Mouse (Mus musculus): ENCODE data around the gene Rnf144b.

The Rnf144b gene

DNA sequence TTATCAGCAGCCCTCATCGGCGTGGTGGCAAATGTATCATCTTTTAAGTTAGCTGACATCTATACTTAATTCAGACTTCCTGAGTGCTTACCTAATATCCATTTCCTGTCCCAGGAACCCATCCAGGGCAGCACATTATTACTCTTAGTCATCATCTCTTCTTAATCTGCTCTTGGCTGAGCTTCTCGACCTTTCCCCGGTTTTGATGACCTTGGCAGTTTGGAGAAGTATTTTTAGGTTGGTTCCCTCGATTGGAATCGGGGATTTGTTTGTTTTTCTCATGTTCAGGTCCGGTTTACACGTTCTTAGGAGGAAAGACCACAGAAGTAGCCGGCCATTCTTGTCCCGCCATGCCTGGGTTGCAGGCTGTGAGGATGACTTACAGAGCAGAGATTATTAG lies 50.4 kb downstream of the Rnf144b start:
- in situ Hi-C loops (cut with MboI, MseI), result loop anchor here (25.0 kb wide), 1 partner anchor 1289 kb away; no protein-coding TSS in a partner anchor

DNA sequence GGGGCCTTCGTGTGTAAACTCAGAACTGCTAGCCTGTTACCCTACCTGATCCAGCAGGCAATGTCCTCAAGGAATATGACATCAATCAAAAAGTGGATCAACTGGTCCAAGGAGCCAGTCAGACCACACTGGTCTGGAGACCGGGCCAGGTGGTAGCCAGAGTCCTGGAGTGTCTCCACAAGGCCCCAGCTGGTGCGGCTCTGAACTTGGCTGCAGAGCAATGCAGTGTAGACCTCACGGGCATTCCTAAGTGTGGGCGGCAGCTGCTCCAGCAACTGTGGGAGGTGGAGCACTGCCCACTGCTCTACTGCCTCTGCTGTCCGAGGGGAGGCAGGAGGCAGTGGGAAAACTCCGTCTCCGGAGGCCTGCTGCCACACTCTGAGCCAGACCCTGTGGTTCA lies 55.7 kb downstream of the Rnf144b start:
- in situ Hi-C loops (cut with MboI, MseI), result no loop called here

DNA sequence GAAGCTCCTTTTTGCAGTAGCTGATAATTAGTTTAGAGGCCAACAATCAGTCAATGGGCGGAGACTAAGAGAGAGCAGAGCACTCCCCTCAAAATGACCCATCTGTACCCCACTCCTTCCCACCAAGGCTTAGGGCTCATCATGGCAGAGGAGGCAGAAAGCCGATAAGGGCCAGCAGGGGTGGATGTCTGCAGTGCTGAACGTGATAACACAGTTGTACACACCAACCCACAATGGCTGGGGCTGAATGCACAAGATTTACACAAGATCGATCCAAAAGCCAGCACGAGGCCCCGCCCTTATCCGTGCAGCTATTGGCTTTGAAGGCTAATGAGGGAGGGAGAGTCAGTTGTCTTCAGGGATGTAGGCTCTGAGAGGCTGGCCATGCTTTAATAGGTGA lies 58.3 kb downstream of the Rnf144b start:
- in situ Hi-C loops (cut with MboI, MseI), result no loop called here

DNA sequence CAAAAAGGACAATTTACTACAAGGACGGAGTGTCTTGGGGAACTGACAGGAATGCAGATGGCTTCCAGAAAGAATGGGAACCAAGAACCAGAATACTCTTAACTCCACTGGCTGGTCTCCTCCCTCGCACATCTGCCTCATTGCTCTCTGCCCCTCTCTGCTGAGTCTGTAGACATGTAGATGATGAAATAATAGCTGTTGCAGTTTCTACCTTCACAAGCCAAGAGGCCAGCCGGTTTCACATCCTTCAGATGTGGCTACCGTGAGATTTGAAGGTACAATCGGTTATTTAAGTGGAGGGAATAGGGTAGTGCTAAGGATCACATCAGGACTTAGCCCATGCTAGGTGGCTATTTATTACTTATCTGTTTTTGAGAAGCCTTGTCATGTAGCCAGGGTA lies 59.9 kb downstream of the Rnf144b start:
- in situ Hi-C loops (cut with MboI, MseI), result no loop called here

DNA sequence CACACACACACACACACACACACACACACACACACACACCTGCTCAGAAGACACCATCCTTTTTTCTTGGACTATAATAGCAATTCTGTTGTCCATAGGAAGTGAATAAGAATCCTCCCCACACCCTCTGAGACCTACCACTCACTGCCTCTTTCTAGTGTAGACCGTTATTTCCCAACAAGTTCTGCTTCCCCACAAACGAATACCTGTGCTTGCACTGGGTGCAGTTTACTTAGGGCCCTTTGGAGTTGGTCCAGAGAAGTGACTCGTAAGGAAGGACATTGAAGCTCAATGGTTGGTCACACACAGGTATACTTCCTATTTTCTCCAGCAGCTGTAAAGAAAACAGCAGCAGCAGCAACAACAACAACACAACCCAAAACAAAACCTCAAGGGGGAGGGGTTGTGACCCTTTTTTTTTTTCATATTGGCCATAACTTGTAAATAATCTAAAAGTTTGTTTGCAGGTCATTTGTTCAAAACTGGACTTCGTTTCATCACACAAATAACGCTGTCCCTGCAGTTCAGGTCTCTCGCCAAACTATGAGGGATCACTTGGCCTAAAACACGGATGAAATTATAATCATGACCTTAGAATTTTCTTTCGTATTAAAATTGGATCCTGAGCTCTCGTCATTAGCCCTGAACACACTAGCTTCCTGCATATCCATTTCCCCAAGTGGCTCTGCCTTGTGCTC lies 60.7 kb downstream of the Rnf144b start:
- in situ Hi-C loops (cut with MboI, MseI), result no loop called here

DNA sequence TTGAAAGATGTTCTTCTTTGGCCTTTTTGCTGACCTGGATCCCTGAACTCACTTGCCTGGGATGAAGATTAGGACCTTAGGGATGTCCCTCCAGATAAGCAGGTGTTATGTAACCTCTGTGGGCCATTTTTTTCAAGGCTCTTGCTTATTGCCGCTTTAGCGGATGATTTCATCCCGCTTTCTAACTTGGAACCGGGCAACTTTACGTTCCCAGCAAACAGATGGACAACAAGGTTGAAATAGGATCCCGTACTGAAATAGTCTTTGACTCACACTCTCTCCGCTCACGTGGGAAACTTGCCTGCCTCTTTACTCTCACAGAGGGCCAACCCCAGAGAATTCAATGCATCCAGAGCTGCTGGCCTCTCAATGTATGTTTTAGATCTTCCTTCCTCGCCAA lies 61.3 kb downstream of the Rnf144b start:
- in situ Hi-C loops (cut with MboI, MseI), result no loop called here

DNA sequence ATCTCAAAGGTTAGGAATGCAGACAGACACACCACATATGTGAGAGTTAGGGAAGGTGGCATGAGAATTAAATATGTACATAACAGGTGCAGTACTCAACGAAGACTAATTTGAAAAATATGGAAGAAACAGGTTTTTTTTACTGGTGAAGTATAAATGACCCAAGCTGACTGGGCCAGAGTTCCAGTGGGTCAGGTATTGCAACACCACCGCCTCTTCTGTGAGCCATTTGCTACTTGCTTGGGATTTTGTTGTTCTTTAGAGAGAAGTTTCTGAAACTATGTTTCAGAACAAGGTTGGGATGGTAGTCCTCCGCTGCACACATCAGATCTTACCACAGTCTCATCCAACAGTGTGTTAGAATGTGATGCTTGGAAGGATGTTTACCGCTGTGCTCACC lies 65.4 kb downstream of the Rnf144b start:
- in situ Hi-C loops (cut with MboI, MseI), result no loop called here

DNA sequence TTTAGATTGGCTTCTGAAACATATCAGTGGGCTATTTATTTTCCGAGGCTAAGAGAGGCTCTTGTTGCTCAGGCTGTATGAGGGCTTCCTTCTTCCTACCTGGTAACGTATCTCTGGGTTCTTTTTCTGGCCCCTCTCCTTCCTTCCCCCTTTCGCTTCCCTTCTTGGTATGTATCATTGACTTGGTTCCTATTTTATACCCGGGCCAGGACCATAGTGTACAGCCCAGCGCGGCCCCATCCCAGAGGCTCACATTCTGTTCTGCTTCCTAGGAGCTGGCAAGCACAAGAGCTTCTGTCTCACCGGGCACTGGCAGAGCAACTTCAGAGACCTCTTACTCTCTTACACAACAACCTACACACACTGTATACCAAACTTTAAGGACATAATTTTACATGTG lies 67.5 kb downstream of the Rnf144b start:
- in situ Hi-C loops (cut with MboI, MseI), result no loop called here

DNA sequence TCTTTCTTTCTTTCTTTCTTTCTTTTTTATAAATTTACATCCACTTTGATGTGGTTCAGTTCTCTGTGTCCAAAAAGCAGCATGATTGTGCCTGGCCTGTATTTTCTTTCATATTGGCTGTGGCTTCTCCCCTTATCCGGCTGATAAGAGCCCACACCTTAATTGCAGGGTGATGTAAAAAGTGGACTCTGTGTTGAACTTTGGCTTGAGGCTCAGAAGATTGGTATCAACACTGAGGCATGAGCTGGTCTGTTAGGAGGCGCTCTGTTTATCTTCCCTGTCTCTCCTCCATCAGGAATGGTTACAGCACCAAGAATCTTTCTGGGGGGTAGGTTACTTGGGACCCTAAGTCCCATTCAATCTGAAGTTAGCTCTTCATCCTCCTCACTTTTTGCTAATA lies 69.7 kb downstream of the Rnf144b start:
- in situ Hi-C loops (cut with MboI, MseI), result no loop called here

DNA sequence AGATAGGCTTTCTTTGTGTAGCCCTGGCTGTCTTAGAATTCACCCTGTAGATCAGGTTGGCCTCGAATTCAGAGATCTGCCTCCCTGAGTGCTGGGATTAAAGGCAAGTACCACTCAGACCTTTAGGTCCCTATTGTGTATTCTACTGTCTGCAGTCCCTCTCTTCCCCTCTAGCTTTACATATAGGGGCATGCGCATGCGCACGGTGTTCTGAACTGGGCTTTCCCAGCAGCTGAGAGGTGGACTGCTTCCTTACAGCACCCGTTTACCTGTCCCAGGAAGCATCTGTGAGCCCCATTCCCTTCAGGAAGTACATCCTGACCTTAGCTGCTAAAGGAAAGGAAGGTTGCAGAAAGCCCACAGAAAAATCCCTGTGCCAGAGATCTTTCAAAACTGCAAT lies 70.3 kb downstream of the Rnf144b start:
- in situ Hi-C loops (cut with MboI, MseI), result no loop called here

DNA sequence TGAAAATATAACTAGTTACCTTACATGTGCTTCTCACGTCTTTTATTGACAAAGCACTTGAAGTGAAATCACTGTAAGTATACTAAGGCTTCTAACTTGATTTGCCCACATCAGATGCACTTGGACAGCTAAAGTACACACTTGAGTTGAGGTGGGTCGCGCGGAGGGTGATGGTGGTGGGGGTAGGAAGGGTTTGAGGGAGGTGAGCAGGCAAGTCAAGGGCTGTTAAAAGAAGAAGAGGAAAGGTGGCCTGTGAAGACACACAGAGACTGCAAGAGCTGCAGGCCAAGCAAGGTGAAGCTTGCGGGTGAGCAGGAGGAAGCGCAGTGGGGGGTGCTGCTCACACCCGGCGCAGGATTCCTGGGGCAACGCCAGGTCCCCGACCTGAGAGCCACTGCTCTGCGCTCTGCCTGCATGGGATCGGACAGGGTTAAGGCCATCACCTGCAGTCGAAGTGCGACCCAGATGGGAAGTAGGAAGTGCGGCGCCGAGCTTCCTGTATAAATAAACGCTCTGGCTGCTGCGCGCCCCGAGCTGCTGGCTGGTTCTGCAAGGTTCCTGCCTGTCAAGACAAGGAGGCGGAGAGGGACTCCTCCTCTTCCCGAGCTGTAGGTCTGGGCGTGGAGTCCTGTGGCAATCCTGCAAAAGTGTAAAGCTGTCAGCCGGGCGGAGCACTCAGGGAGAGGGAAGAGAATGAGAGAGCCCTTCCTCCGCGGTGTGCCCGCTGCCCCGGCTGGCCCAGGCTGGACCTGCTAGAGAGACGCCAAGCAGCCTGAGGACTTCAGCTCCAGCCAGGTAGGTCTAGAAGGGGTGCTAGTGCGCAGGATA lies 71.1 kb downstream of the Rnf144b start:
- in situ Hi-C loops (cut with MboI, MseI), result no loop called here

DNA sequence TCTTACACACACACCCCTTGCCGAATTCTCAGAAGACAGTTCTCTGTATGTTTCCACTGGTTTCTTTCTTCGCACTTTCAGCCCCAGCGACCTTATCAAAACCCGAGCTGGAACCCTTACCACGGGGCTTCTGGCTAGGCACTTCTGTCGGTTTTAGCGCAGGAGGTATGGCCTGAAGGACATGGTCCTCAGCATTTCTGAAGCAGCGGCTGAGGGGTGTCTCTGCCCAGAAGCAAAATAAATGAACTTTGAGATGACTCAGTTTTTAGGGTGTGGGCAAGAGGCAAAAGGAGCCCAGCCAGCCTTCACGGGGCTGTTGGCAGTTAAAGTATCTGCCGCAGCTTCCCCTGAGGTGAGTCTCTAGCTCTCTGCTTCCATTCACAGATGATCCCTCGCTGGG lies 72.2 kb downstream of the Rnf144b start:
- in situ Hi-C loops (cut with MboI, MseI), result no loop called here

DNA sequence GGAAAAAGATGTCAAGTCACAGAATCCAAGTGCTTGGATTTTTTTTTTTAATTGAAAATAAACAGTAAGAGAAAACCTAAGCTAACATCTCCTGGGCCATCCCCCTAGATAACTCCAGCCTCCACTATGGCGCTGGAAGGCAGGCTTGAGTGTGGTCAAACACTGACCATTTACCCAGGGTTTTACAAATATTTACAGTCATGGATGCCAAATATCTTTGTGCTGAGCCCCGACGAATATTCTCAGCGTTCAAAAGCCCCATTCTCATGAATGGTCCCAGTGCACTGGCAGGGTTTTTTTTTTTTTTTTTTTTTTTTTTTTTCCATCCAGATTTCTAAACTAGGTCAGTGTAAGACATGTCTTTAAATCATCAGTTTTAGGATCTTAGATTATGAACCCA lies 73.0 kb downstream of the Rnf144b start:
- in situ Hi-C loops (cut with MboI, MseI), result no loop called here

DNA sequence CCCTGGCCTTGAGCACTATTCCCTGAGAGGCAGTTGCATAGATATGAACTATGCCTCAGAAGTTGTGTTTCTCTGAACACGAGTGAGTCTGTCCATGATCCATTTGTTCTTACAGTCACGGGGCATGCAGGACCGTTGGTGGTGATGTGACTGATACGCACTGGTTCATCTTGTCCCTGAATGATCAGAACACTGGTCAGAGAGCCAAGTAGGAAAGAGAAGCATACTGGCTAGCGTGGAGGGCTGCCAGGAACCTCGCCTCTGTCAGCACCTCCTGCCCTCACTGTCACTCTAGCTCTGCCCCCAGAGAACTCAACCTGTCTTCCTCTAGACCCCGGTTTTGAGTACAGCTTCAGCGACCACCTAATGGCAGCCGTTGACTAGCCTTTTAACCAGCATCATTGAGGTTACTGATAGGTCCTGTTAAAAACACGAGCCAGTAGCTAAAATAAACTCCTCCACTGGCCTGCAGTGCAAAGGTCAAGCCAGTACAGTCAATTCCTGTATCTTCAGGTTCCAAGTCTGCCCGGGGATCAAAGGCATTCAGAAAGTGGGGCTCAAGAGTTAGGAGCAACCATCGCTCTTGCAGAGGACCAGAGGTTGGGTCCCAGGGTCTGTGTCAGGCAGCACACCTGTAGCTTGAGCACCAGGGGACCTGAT lies 77.7 kb downstream of the Rnf144b start:
- in situ Hi-C loops (cut with MboI, MseI), result no loop called here

DNA sequence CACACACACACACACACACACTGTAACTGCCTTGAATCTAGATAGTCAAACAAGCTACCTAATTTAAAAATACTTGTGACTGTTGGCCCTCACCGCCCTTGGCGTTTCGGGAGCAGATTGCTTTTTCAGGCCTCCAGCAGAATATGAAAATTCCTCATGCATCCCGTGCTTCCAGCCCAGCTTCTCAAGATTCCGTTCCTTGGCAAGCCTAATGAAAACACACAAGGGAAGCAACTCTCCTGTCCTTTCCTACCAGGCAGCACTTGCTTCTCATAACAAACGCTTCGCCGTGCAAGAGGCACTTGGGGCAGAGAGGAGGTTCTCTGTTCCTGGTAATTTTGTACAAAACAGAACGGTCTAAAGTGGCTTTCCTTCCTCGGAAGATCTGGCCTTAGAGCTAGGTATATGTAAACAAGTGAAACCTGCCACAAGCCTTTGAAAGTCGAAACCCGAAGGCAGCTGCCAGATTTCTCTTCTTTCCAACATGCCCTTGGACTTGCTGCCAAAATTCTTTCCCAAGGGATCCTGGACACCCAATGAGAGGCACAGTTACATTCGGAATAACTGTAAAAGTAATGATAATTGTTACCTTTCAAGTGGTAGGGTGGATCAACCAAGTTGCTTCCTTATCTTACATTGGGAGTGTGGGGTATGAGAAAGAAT lies 79.6 kb downstream of the Rnf144b start:
- in situ Hi-C loops (cut with MboI, MseI), result no loop called here

DNA sequence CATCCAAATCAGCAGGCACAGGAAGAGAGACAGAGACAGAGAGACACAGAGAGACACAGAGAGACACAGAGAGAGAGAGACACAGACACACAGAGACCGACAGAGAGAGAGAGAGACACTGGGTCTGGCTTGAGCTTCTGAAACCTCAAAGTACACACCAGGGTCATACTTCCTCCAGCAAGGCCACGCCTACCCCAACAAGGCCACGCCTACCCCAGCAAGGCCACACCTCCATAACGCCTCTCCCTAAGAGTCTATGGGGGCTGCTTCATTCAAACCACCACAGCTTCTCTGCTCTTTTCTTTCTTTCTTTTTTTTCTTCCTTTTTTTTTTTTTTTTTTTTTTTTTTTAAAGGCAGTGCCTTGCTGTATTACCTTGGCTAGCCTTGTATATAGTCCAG lies 88.0 kb downstream of the Rnf144b start:
- in situ Hi-C loops (cut with MboI, MseI), result no loop called here

DNA sequence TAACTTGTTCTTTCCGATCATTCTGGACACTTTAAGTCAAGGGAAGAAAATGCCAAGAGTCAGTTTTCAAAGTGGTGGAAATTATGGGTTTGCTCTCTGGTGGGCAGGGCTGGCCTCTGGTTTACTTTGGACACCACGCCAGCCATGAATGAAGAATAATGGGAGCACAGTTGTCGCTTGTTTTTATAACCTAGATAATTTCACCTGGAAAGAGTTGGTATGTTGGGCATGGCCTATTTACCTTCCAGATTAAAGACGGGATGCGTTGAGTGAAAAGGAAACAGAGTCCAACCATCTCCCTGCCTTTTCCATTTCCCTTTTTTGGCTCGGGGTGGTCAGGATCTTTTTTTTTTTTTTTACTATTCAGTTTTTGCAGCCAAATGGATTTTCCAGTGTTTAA lies 88.5 kb downstream of the Rnf144b start:
- in situ Hi-C loops (cut with MboI, MseI), result no loop called here

DNA sequence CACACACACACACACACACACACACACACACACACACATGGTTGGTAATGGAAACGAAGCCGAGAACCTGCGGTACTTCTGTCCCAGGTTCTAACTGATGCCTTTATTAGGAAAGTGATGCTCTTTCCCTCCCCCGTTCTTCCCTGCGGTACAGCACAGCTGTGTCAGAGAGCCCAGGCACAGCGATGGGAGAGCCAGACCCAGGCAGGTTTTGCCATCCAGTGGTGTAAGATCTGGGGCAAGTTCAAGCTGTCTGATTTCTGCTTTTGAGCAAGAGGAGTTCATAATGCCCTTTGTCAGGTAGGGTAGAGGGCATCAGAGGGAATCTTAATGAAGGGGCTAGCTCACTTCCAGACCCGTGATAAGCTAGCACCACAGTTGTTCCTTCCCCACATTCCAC lies 89.1 kb downstream of the Rnf144b start:
- in situ Hi-C loops (cut with MboI, MseI), result no loop called here

DNA sequence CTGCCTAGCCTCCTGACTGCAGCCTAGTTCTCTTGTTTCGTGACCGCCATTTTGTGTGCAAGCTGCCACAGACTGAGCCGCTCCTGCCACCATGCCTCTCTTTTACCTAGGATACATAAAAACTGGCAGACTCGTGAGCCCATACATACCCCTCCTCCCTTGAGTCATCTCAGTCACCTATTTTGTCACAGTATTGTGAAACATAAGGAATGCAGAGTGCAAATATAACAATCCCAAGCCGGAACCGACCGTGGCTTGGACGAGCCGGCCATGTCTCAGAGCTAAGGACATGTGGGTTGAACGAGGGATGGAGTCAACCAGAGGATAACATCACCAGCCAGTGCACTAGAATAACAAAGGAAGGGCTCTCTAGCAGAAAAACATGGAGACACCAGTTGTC lies 91.4 kb downstream of the Rnf144b start:
- in situ Hi-C loops (cut with MboI, MseI), result no loop called here

DNA sequence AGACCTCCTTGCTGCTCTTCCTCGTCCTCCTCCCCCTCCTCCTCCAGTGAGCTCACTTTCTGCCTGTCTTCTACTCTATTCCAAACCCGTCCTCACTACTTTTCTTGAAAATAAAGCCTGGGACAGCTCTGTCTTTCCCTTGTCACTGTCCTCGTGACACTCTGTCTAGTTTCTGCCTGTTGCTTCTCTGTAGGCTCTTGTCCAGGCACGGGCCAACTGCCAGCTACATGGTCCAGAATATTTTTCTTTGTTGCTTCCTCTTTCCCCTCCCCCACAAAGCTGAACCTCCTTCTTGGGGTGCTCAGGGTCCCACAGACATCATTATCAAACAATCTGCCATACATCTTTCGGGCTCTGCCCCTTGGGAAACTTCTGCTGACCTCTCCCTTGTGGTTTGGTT lies 92.4 kb downstream of the Rnf144b start:
- in situ Hi-C loops (cut with MboI, MseI), result no loop called here

DNA sequence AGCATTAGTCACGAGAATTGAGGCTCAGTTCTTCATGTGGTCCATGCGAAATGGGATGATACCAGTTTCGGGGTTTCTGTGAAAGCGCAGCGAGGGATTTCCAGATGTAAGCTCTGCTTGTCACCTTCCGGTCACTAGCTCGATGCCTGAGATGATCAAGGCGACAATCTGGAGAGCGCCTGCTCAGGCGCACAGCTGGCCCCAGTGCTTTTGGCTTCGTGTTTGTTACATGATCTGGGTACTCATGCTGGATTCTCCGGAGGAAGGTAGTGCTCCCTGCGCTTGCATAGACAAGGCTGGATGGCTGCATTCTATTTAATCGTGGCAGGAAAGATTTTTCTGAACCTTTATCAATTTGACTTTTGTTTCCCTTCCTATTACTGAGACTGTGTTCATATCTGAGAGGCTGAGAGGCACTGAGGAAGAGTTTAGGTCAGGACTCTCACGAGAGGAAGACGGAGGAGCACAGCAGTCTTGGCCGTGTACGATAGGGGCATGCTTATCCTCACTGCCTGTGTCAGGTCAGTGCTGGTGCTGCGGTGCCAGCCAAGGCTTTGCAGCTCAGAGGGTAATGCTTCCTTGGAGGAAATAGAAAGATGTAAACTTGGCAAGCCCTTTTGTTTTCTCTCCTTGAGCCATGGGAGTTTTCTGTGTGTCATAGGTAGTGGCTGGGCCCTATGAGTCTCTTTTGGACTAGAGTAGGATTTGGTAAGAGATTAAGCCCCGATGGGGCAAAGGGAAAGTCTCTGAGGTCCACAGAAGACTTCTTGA lies 93.5 kb downstream of the Rnf144b start:
- in situ Hi-C loops (cut with MboI, MseI), result no loop called here
